Mouse (Mus musculus): Measurements from ENCODE around the gene Fbxl17. TPM values are rescaled to one million over a fixed set of nuclear protein-coding genes. Genes with fewer than 3 reads are reported as not detected.
A peak's percentile ranks its signal among the peaks of the same experiment; 100 is the strongest.

Gene Fbxl17
- polyA plus RNA-seq, 1 experiment from 2014 or later, result 6.8 TPM

GRCm38 (mm10) chr17:63500156-63500834 is 478 bp upstream of the Fbxl17 start:
- H3K9ac ChIP-seq (ENCODE audit: low read length), result peak overlapping the region; percentile 98
- H3K36me3 ChIP-seq (ENCODE audit: control insufficient read depth, insufficient read depth, low read length), result no peaks in the 10 kb centered on the region
- H3K9me3 ChIP-seq (ENCODE audit: control insufficient read depth, low read length), result no peaks in the 10 kb centered on the region
- peak overlapping the region; percentile 71 for H3K4me2 ChIP-seq (ENCODE audit: low read depth, severe bottlenecking)
- peaks cover 10% of the 10 kb centered on the region; the same call in 1 of the 2 replicates for H3K4me1 ChIP-seq (ENCODE audit: control insufficient read depth, insufficient read depth, low read length)
- peak overlapping the region; percentile 85 for H3K4me3 ChIP-seq (ENCODE audit: low read depth, low read length)
- DNase-seq (ENCODE audit: low spot score) (peak; percentile 86), ATAC-seq (ENCODE audit: insufficient number of reproducible peaks, low FRiP score, low TSS enrichment, low read depth) (peak; percentile 81)
- H3K27ac ChIP-seq (replicated peaks; ENCODE audit: low read depth, low read length), result peak overlapping the region; percentile 97
- WGBS, result under 1% methylated on average over 49 of the region's 78 CpGs
- no peaks in the 10 kb centered on the region for H3K27me3 ChIP-seq (ENCODE audit: control insufficient read depth, insufficient read depth, low read length)

- ATAC-seq (ENCODE audit: insufficient number of reproducible peaks, low FRiP score, low TSS enrichment, low read depth) (peak; percentile 60), DNase-seq (ENCODE audit: low spot score) (peak; percentile 74)
- H3K9ac ChIP-seq (ENCODE audit: low read length), result peak overlapping the region; percentile 98
- H3K4me1 ChIP-seq (ENCODE audit: control insufficient read depth, insufficient read depth, low read length), result peaks cover 10% of the 10 kb centered on the region; the same call in 1 of the 2 replicates
- WGBS, result under 1% methylated on average over 47 of the region's 90 CpGs
- no peaks in the 10 kb centered on the region for H3K36me3 ChIP-seq (ENCODE audit: control insufficient read depth, insufficient read depth, low read length)
- no peaks in the 10 kb centered on the region for H3K9me3 ChIP-seq (ENCODE audit: control insufficient read depth, low read length)
- H3K27me3 ChIP-seq (ENCODE audit: control insufficient read depth, insufficient read depth, low read length), result no peaks in the 10 kb centered on the region
- peak overlapping the region; percentile 71 for H3K4me2 ChIP-seq (ENCODE audit: low read depth, severe bottlenecking)
- H3K4me3 ChIP-seq (ENCODE audit: low read depth, low read length), result peak overlapping the region; percentile 85
- peak overlapping the region; percentile 97 for H3K27ac ChIP-seq (replicated peaks; ENCODE audit: low read depth, low read length)
Observed at GRCm38 (mm10) chr17:63498717-63499635, 841 bp downstream of the Fbxl17 start.

GRCm38 (mm10) chr17:63498182-63498716 is 1.6 kb downstream of the Fbxl17 start:
- H3K27ac ChIP-seq (replicated peaks; ENCODE audit: low read depth, low read length), result peak overlapping the region; percentile 97
- no peaks in the 10 kb centered on the region for H3K36me3 ChIP-seq (ENCODE audit: control insufficient read depth, insufficient read depth, low read length)
- H3K4me3 ChIP-seq (ENCODE audit: low read depth, low read length), result peak overlapping the region; percentile 85
- peak overlapping the region; percentile 71 for H3K4me2 ChIP-seq (ENCODE audit: low read depth, severe bottlenecking)
- H3K9ac ChIP-seq (ENCODE audit: low read length), result no peak overlapping the region
- no peaks in the 10 kb centered on the region for H3K27me3 ChIP-seq (ENCODE audit: control insufficient read depth, insufficient read depth, low read length)
- ATAC-seq (ENCODE audit: insufficient number of reproducible peaks, low FRiP score, low TSS enrichment, low read depth) (no peak), DNase-seq (ENCODE audit: low spot score) (peak; percentile 40)
- no peaks in the 10 kb centered on the region for H3K9me3 ChIP-seq (ENCODE audit: control insufficient read depth, low read length)
- H3K4me1 ChIP-seq (ENCODE audit: control insufficient read depth, insufficient read depth, low read length), result peaks cover 10% of the 10 kb centered on the region; the same call in 1 of the 2 replicates
- WGBS, result 7% methylated on average over 6 of the region's 6 CpGs

- peaks cover 10% of the 10 kb centered on the region; the same call in 1 of the 2 replicates for H3K4me1 ChIP-seq (ENCODE audit: control insufficient read depth, insufficient read depth, low read length)
- no peak overlapping the region for H3K9ac ChIP-seq (ENCODE audit: low read length)
- 83% methylated on average over 6 of the region's 6 CpGs for WGBS
- ATAC-seq (ENCODE audit: insufficient number of reproducible peaks, low FRiP score, low TSS enrichment, low read depth), result no peak
- H3K36me3 ChIP-seq (ENCODE audit: control insufficient read depth, insufficient read depth, low read length), result no peaks in the 10 kb centered on the region
- no peak for DNase-seq (ENCODE audit: low spot score)
- no peaks in the 10 kb centered on the region for H3K9me3 ChIP-seq (ENCODE audit: control insufficient read depth, low read length)
- H3K27ac ChIP-seq (replicated peaks; ENCODE audit: low read depth, low read length), result no peak overlapping the region
- peak overlapping the region; percentile 71; the same call in 1 of the 2 replicates for H3K4me2 ChIP-seq (ENCODE audit: low read depth, severe bottlenecking)
- no peak overlapping the region for H3K4me3 ChIP-seq (ENCODE audit: low read depth, low read length)
- H3K27me3 ChIP-seq (ENCODE audit: control insufficient read depth, insufficient read depth, low read length), result no peaks in the 10 kb centered on the region
Observed at GRCm38 (mm10) chr17:63497206-63497731, 2.5 kb downstream of the Fbxl17 start.

GRCm38 (mm10) chr17:63496153-63496552 is 3.7 kb downstream of the Fbxl17 start:
- H3K27me3 ChIP-seq (ENCODE audit: control insufficient read depth, insufficient read depth, low read length), result no peaks in the 10 kb centered on the region
- H3K4me1 ChIP-seq (ENCODE audit: control insufficient read depth, insufficient read depth, low read length), result peaks cover 10% of the 10 kb centered on the region; the same call in 1 of the 2 replicates
- ATAC-seq (ENCODE audit: insufficient number of reproducible peaks, low FRiP score, low TSS enrichment, low read depth) (no peak), DNase-seq (ENCODE audit: low spot score) (no peak)
- no peak overlapping the region for H3K9ac ChIP-seq (ENCODE audit: low read length)
- no peaks in the 10 kb centered on the region for H3K36me3 ChIP-seq (ENCODE audit: control insufficient read depth, insufficient read depth, low read length)
- no peak overlapping the region for H3K4me2 ChIP-seq (ENCODE audit: low read depth, severe bottlenecking)
- 47% methylated on average over 5 of the region's 5 CpGs for WGBS
- no peak overlapping the region for H3K4me3 ChIP-seq (ENCODE audit: low read depth, low read length)
- H3K27ac ChIP-seq (replicated peaks; ENCODE audit: low read depth, low read length), result no peak overlapping the region
- no peaks in the 10 kb centered on the region for H3K9me3 ChIP-seq (ENCODE audit: control insufficient read depth, low read length)

- H3K4me2 ChIP-seq (ENCODE audit: low read depth, severe bottlenecking), result no peak overlapping the region
- no peak overlapping the region for H3K9ac ChIP-seq (ENCODE audit: low read length)
Observed at GRCm38 (mm10) chr17:63493876-63494580, 5.8 kb downstream of the Fbxl17 start.

GRCm38 (mm10) chr17:63493274-63493673 is 6.5 kb downstream of the Fbxl17 start:
- DNase-seq (ENCODE audit: low spot score) (no peak), ATAC-seq (ENCODE audit: insufficient number of reproducible peaks, low FRiP score, low TSS enrichment, low read depth) (no peak)
- no peak overlapping the region for H3K9ac ChIP-seq (ENCODE audit: low read length)
- H3K27ac ChIP-seq (replicated peaks; ENCODE audit: low read depth, low read length), result no peak overlapping the region
- peaks cover 8% of the 10 kb centered on the region; the same call in 1 of the 2 replicates for H3K4me1 ChIP-seq (ENCODE audit: control insufficient read depth, insufficient read depth, low read length)
- no peaks in the 10 kb centered on the region for H3K27me3 ChIP-seq (ENCODE audit: control insufficient read depth, insufficient read depth, low read length)
- no peak overlapping the region for H3K4me2 ChIP-seq (ENCODE audit: low read depth, severe bottlenecking)
- WGBS, result 48% methylated on average over 5 of the region's 5 CpGs
- no peak overlapping the region for H3K4me3 ChIP-seq (ENCODE audit: low read depth, low read length)
- 0 out of 2 replicates have a peak, but pooled peaks cover 2% of the 10 kb centered on the region for H3K36me3 ChIP-seq (ENCODE audit: control insufficient read depth, insufficient read depth, low read length)
- no peaks in the 10 kb centered on the region for H3K9me3 ChIP-seq (ENCODE audit: control insufficient read depth, low read length)

More at GRCm38 (mm10) chr17:63493876-63494580, 5.8 kb downstream of the Fbxl17 start:
- H3K27ac ChIP-seq (replicated peaks; ENCODE audit: low read depth, low read length), result no peak overlapping the region
- 0 out of 2 replicates have a peak, but pooled peaks cover under 1% of the 10 kb centered on the region for H3K36me3 ChIP-seq (ENCODE audit: control insufficient read depth, insufficient read depth, low read length)
- H3K4me3 ChIP-seq (ENCODE audit: low read depth, low read length), result no peak overlapping the region
- DNase-seq (ENCODE audit: low spot score), result no peak
- H3K9me3 ChIP-seq (ENCODE audit: control insufficient read depth, low read length), result no peaks in the 10 kb centered on the region
- H3K27me3 ChIP-seq (ENCODE audit: control insufficient read depth, insufficient read depth, low read length), result no peaks in the 10 kb centered on the region
- ATAC-seq (ENCODE audit: insufficient number of reproducible peaks, low FRiP score, low TSS enrichment, low read depth), result no peak
- WGBS, result 81% methylated on average over 7 of the region's 7 CpGs
- H3K4me1 ChIP-seq (ENCODE audit: control insufficient read depth, insufficient read depth, low read length), result peaks cover 8% of the 10 kb centered on the region; the same call in 1 of the 2 replicates

All from limb, embryonic 11.5 days (tissue).